14 mouse cellular contexts compared by ENCODE assay signal in genomic region chr4:152418229-152419060, GRCm38 (mm10). TPM values are rescaled to one million over a fixed set of nuclear protein-coding genes. Genes with fewer than 3 reads are reported as not detected.
DNase-seq lines count a peak whose midpoint lies in the region; ATAC-seq and TF ChIP-seq lines count a peak whose summit lies in the region.
"Had no signal": no experiment of that assay in that cellular context is flagged by ENCODE, and none has a peak within 500 bp of the region (broad histone marks: within the 10 kb centered on the region; RNA-seq: fewer than 3 reads in every experiment).

No protein-coding gene starts in this region.

- H3K27me3 ChIP-seq in hindbrain, embryonic 10.5 days (ENCODE audit: insufficient read depth, poor library complexity, severe bottlenecking) = no peaks in the 10 kb centered on the region
- no peaks in the 10 kb centered on the region for H3K27me3 ChIP-seq in hindbrain, postnatal 0 days (ENCODE audit: insufficient read depth, low read length)
- peaks cover 9% of the 10 kb centered on the region; the same call in 1 of the 2 replicates for H3K27me3 ChIP-seq in hindbrain, embryonic 12.5 days
- no peaks in the 10 kb centered on the region for H3K27me3 ChIP-seq in neural tube, embryonic 11.5 days (ENCODE audit: control insufficient read depth, insufficient read depth, low read length)

- peak; percentile 19 for DNase-seq in hindbrain, embryonic 10.5 days (ENCODE audit: low spot score)
- DNase-seq in hindbrain, postnatal 0 days (ENCODE audit: low spot score) = no peak
- DNase-seq in MN1 (ENCODE audit: low spot score) = peak; percentile 63
- DNase-seq in neural tube, embryonic 11.5 days (ENCODE audit: low spot score) = peak; percentile 40
- DNase-seq in heart, postnatal 4 days = no peak
- DNase-seq in thymus, postnatal 25 days = no peak
- DNase-seq: cerebellum, postnatal 36 days; gastrocnemius, postnatal 25 days; liver, postnatal 0 days; lung, postnatal 36 days had no signal

- no peaks in the 10 kb centered on the region for H3K36me3 ChIP-seq in hindbrain, embryonic 10.5 days
- no peaks in the 10 kb centered on the region for H3K36me3 ChIP-seq in hindbrain, postnatal 0 days (ENCODE audit: insufficient read depth, low read length)
- H3K36me3 ChIP-seq in hindbrain, embryonic 12.5 days = no peaks in the 10 kb centered on the region
- no peaks in the 10 kb centered on the region for H3K36me3 ChIP-seq in neural tube, embryonic 11.5 days (ENCODE audit: control insufficient read depth, insufficient read depth, low read length)
- H3K36me3 ChIP-seq: heart, embryonic 12.5 days; limb, embryonic 13.5 days had no signal

- TF ChIP-seq CTCF in hindbrain, postnatal 0 days (IDR thresholded peaks at IDR 0.05; ENCODE audit: low read depth) = no peak

- H3K4me2 ChIP-seq in hindbrain, postnatal 0 days (ENCODE audit: low read depth, low read length) = no peak overlapping the region
- H3K4me2 ChIP-seq in hindbrain, embryonic 12.5 days (replicated peaks) = 0 out of 2 replicates have a peak overlapping the region, but pooled peaks have one; percentile 11
- H3K4me2 ChIP-seq in neural tube, embryonic 11.5 days (ENCODE audit: low read depth) = no peak overlapping the region
- H3K4me2 ChIP-seq: heart, embryonic 12.5 days; limb, embryonic 13.5 days had no signal

- no peak for ATAC-seq in hindbrain, postnatal 0 days
- peak; percentile 68 for ATAC-seq in hindbrain, embryonic 12.5 days (ENCODE audit: low FRiP score)
- ATAC-seq in neural tube, embryonic 11.5 days (ENCODE audit: insufficient read depth, low FRiP score, low TSS enrichment) = no peak
- ATAC-seq: liver, postnatal 0 days had no signal

- WGBS in hindbrain, embryonic 10.5 days = 36% methylated on average over 28 of the region's 28 CpGs
- 38% methylated on average over 28 of the region's 28 CpGs for WGBS in hindbrain, postnatal 0 days
- 33% methylated on average over 28 of the region's 28 CpGs for WGBS in hindbrain, embryonic 12.5 days
- 45% methylated on average over 28 of the region's 28 CpGs for WGBS in neural tube, embryonic 11.5 days

- no peaks in the 10 kb centered on the region for H3K9me3 ChIP-seq in hindbrain, embryonic 10.5 days
- no peaks in the 10 kb centered on the region for H3K9me3 ChIP-seq in hindbrain, postnatal 0 days (ENCODE audit: low read length)
- H3K9me3 ChIP-seq in hindbrain, embryonic 12.5 days (replicated peaks) = no peaks in the 10 kb centered on the region; the same call in 1 of the 2 replicates
- H3K9me3 ChIP-seq in neural tube, embryonic 11.5 days (ENCODE audit: control insufficient read depth, low read length) = no peaks in the 10 kb centered on the region
- H3K9me3 ChIP-seq: heart, embryonic 12.5 days; limb, embryonic 13.5 days had no signal

- 0 out of 2 replicates have a peak overlapping the region, but pooled peaks have one; percentile 35 for H3K27ac ChIP-seq in hindbrain, embryonic 10.5 days
- H3K27ac ChIP-seq in hindbrain, postnatal 0 days = no peak overlapping the region
- 0 out of 2 replicates have a peak overlapping the region, but pooled peaks have one; percentile 48 for H3K27ac ChIP-seq in hindbrain, embryonic 12.5 days
- no peak overlapping the region for H3K27ac ChIP-seq in neural tube, embryonic 11.5 days (ENCODE audit: low read depth, low read length)
- H3K27ac ChIP-seq: limb, embryonic 13.5 days had no signal

- H3K4me3 ChIP-seq in hindbrain, embryonic 10.5 days = no peak overlapping the region
- no peak overlapping the region for H3K4me3 ChIP-seq in hindbrain, postnatal 0 days (ENCODE audit: low read length)
- H3K4me3 ChIP-seq in hindbrain, embryonic 12.5 days = no peak overlapping the region
- no peak overlapping the region for H3K4me3 ChIP-seq in neural tube, embryonic 11.5 days (ENCODE audit: low read depth, low read length)
- H3K4me3 ChIP-seq: heart, embryonic 12.5 days; limb, embryonic 13.5 days had no signal

- peaks cover 30% of the 10 kb centered on the region for H3K4me1 ChIP-seq in hindbrain, embryonic 10.5 days (replicated peaks)
- H3K4me1 ChIP-seq in hindbrain, postnatal 0 days (ENCODE audit: insufficient read depth, low read length) = no peaks in the 10 kb centered on the region
- peaks cover 12% of the 10 kb centered on the region for H3K4me1 ChIP-seq in hindbrain, embryonic 12.5 days
- H3K4me1 ChIP-seq in neural tube, embryonic 11.5 days (ENCODE audit: control insufficient read depth, insufficient read depth, low read length) = 0 out of 2 replicates have a peak, but pooled peaks cover 4% of the 10 kb centered on the region
- H3K4me1 ChIP-seq: heart, embryonic 12.5 days; limb, embryonic 13.5 days had no signal

- no peak overlapping the region for H3K9ac ChIP-seq in hindbrain, postnatal 0 days (replicated peaks; ENCODE audit: low read length)
- H3K9ac ChIP-seq in hindbrain, embryonic 12.5 days = no peak overlapping the region
- H3K9ac ChIP-seq in neural tube, embryonic 11.5 days (ENCODE audit: low read length) = no peak overlapping the region
- H3K9ac ChIP-seq: heart, embryonic 12.5 days; limb, embryonic 13.5 days; liver, postnatal 0 days had no signal

RNA-seq across cellular contexts. Expression of gene Nphp4, which starts 58.1 kb away (rescaled TPM):
- polyA plus RNA-seq in hindbrain, embryonic 10.5 days (2016; fragmentation: Nextera tagmentation; extraction: Ambion mirVana) = 7.3 and 9.9 TPM in 2 replicates
- total RNA-seq in hindbrain, postnatal 0 days (2014; rRNA removed) = 8.7 and 10.4 TPM in 2 replicates
- 3.9 and 4.0 TPM in 2 replicates for polyA plus RNA-seq in hindbrain, postnatal 0 days (2015; fragmentation: Nextera tagmentation; extraction: Ambion mirVana)
- polyA plus RNA-seq in hindbrain, embryonic 12.5 days (2016; fragmentation: Nextera tagmentation; extraction: Ambion mirVana) = 7.5 and 8.9 TPM in 2 replicates
- polyA plus RNA-seq in neural tube, embryonic 11.5 days (2014; fragmentation: Nextera tagmentation; extraction: Ambion mirVana) = 4.6 and 5.0 TPM in 2 replicates
- 1 to 10 TPM; 1.5 to 2.6 TPM for total RNA-seq in heart, postnatal 4 days (2021)
- total RNA-seq: MEL had no signal

RNA-seq across cellular contexts. Expression of gene Kcnab2, which starts 59.2 kb away (rescaled TPM):
- 11.6 and 16.0 TPM in 2 replicates for polyA plus RNA-seq in hindbrain, embryonic 10.5 days (2016; fragmentation: Nextera tagmentation; extraction: Ambion mirVana)
- 54.0 and 55.6 TPM in 2 replicates for total RNA-seq in hindbrain, postnatal 0 days (2014; rRNA removed)
- 30.8 and 33.2 TPM in 2 replicates for polyA plus RNA-seq in hindbrain, postnatal 0 days (2015; fragmentation: Nextera tagmentation; extraction: Ambion mirVana)
- 17.5 and 19.3 TPM in 2 replicates for polyA plus RNA-seq in hindbrain, embryonic 12.5 days (2016; fragmentation: Nextera tagmentation; extraction: Ambion mirVana)
- polyA plus RNA-seq in neural tube, embryonic 11.5 days (2014; fragmentation: Nextera tagmentation; extraction: Ambion mirVana) = 8.5 and 8.6 TPM in 2 replicates
- 1 to 10 TPM; 2.3 to 2.4 TPM for total RNA-seq in heart, postnatal 4 days (2021)

Comparison
In these comparisons a context has a peak if more than half of its experiments do, and no peak if none do; other contexts are left out.
1. DNase-seq: peak in hindbrain, embryonic 10.5 days (single experiment), MN1 (single experiment) and neural tube, embryonic 11.5 days (single experiment); none in hindbrain, postnatal 0 days (single experiment), heart, postnatal 4 days (single experiment) and thymus, postnatal 25 days (single experiment).
2. H3K27ac ChIP-seq: peak in hindbrain, embryonic 10.5 days (single experiment) and hindbrain, embryonic 12.5 days (single experiment); none in hindbrain, postnatal 0 days (single experiment) and neural tube, embryonic 11.5 days (single experiment).